Mouse (Mus musculus) megakaryocyte, embryonic 14.5 days (primary cell): ENCODE results near the gene Mier2. TPM values are rescaled to one million over a fixed set of nuclear protein-coding genes. Genes with fewer than 3 reads are reported as not detected.

ENCODE experiments used
- H3K27me3 ChIP-seq: replicated peaks from 2 replicates; pipeline ENCODE3; 2012; ENCODE audit warnings: inconsistent platforms
- H3K36me3 ChIP-seq: replicated peaks from 2 replicates; pipeline ENCODE3; 2012; ENCODE audit warnings: low read length, inconsistent platforms, mixed read lengths
- H3K4me1 ChIP-seq: 2 replicates; pipeline ENCODE4 v1.6.1; 2012; ENCODE audit warnings: inconsistent platforms
- H3K4me3 ChIP-seq: replicated peaks from 2 replicates; pipeline ENCODE3; 2012; ENCODE audit warnings: moderate library complexity, mild to moderate bottlenecking, inconsistent platforms
- H3K9me3 ChIP-seq: 2 replicates; pipeline ENCODE4 v1.6.1; 2012; ENCODE audit warnings: inconsistent platforms
- FLI1 ChIP-seq: IDR thresholded peaks from 2 replicates; pipeline ENCODE4 v1.6.1; 2012; ENCODE audit warnings: low read length, inconsistent platforms, mixed read lengths
- GATA1 ChIP-seq: IDR thresholded peaks from 3 replicates; pipeline ENCODE4 v1.6.1; 2012; ENCODE audit warnings: mixed read lengths, low read length, inconsistent platforms, borderline replicate concordance
- polyA plus RNA-seq: library from polyadenylated mRNA; stranded (reverse); fragments of >175 nt; gene quantifications from 2 replicates; pipeline ENCODE4 v1.2.3, GENCODE M21; 2012; ENCODE audit warnings: low replicate concordance; ENCODE audit not compliant: insufficient read depth

The Mier2 gene
- polyA plus RNA-seq, 1 experiment: 32.9 TPM

DNA sequence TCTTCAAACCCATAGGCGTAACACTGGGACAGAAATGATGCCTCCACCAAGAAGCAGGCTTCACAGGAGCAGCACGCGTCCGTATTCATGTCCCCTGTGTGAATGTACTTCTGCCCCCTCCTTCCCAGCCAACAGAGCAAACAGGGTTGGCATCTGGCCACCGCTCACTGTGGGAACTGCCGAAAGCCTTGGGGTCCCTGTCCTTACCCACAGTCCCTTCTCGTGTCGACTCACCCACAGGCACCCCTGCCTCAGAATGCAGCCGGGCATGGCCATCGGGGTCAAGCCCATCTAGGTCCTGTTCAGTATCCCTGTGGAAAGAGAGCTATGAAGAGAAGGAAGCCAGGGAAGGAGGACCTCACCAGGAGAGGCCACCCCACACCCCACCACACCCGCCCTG, 12.8 kb downstream of the Mier2 start:
- Histone ChIP-seq H3K36me3 (peaks cover 77% of the 10 kb centered on the region), H3K4me1 (peaks cover 26% of the 10 kb centered on the region), H3K27me3 (peaks cover 3% of the 10 kb centered on the region), H3K9me3 (no peaks in the 10 kb centered on the region), H3K4me3 (no peak overlapping the region)
- TF ChIP-seq GATA1 (no peak), FLI1 (no peak)

DNA sequence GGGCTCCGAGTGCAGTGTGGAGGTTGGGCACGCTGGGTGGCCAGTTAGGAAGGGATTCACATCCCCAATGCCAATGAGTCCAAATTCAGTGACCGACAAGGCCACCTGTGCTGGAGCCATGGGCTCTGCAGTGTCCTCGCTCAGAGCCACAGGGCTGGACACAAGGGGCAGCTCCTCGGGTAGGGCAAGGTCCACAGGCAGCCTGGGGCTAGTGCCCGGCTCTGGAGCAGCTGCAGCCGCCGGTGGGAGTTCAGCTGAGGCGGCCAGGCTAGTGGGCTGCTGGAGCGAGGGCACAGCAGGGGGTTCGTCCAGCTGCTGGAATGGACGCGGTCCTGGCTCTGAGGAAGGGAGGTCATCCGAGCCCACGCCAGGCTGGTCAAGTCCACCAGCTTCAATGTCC, 13.5 kb downstream of the Mier2 start:
- Histone ChIP-seq H3K4me3 (no peak overlapping the region), H3K9me3 (no peaks in the 10 kb centered on the region), H3K4me1 (peaks cover 20% of the 10 kb centered on the region), H3K27me3 (peaks cover 8% of the 10 kb centered on the region), H3K36me3 (peaks cover 71% of the 10 kb centered on the region)
- no peak for TF ChIP-seq FLI1
- no peak for TF ChIP-seq GATA1

DNA sequence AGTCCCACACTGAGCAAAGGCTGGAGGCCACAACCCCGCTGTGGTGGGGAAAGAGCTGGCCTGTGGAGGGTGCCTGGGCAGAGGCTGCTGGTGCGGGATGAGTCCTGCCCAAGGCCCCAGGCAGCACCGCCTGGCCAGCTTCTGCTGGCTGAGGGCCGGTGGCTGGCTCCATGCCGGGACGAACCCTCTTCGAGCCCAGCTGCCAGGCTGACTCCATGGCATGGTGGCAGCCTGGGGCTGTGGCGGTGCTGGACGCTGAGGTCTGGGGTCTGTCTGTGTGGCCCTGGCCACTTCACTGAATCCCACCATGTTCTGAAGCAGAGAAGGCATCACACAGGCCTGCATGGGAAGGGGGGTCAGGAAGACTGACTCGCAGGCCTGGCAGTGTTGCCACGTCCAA, 14.3 kb downstream of the Mier2 start:
- no peak overlapping the region for H3K4me3 ChIP-seq
- H3K36me3 ChIP-seq: peaks cover 63% of the 10 kb centered on the region
- H3K27me3 ChIP-seq: peaks cover 15% of the 10 kb centered on the region
- TF ChIP-seq FLI1 (no peak), GATA1 (no peak)
- no peaks in the 10 kb centered on the region for H3K9me3 ChIP-seq
- peaks cover 18% of the 10 kb centered on the region for H3K4me1 ChIP-seq

DNA sequence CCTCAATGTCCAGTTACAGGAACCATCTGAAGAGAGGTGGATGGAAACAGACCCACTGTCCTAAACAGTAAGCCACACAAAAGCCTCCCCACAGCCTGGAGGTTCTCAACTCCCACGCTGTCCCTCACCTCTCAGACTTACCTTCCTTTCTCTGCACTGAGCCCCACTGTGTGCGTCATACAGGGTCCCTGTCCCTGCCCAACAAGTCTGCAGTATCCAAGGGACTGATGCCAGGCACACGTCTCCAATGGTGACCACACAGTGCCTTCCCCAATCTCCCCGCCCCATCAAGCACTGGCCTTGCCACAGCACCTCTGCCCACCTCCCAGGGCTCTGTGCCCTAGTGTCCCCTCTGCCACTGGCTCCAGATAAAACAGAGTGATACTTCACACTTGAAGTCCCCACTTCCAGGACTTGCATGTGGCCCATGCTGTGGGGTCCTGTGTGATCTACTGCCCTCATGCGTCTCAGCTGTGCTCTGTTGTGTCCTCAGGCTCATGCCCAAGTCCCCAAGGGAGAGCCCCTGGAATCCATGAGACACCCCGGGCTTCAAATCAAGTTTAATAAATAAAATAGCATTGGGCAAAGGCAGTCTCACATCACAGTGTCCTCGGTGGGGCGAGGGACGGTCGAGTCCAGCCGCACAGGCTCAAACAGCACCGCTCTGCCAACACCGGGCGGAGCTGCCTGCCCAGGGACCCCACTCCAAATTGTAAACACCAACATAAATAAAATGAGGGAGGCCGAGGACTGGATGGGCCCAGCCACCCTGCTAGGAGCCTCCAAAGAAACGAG, 15.1 kb downstream of the Mier2 start:
- Histone ChIP-seq H3K4me1 (peaks cover 26% of the 10 kb centered on the region), H3K9me3 (no peaks in the 10 kb centered on the region), H3K36me3 (peaks cover 55% of the 10 kb centered on the region), H3K4me3 (no peak overlapping the region), H3K27me3 (peaks cover 24% of the 10 kb centered on the region)
- TF ChIP-seq FLI1: no peak
- no peak for TF ChIP-seq GATA1

DNA sequence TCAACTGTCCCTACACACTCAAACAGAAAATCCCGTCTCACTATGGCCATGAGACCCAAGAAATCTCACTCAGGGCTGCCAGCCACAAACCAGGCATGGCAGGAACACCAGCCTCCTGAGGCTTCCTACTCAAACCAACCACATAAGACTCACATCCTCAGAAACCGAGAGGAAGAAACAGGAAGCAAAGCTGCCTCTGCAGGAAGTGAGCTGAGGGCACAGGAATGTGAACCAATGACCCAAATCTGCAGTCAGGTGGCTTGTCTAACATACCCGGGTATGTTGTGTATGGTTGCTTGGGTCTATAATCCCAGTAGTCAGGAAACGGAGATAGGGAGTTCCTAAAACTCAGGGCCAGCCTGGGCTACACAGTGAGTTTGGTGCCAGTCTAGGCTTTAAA, 16.1 kb downstream of the Mier2 start:
- Histone ChIP-seq H3K4me1 (peaks cover 32% of the 10 kb centered on the region), H3K36me3 (peaks cover 44% of the 10 kb centered on the region), H3K27me3 (peaks cover 34% of the 10 kb centered on the region), H3K4me3 (no peak overlapping the region), H3K9me3 (no peaks in the 10 kb centered on the region)
- TF ChIP-seq GATA1: no peak
- TF ChIP-seq FLI1: no peak

DNA sequence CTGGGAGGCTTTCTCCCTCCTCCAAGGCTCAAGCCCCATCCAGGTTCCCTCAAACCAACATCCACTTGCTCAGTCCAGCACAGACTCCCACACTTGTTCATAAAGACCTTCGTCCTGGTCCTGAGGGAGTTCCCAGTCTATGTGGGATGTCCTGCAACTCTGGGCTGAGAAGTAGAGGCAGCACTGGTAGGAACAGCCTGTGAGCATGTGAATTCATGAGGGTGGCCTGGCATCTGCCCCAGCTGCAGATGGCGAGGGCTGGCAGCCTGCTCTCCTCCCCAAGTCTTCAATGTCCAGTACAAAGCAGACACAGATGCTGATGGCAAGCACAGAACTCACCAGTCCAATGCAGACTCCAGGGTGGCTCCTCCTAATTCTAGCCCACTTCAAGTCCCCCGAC, 16.7 kb downstream of the Mier2 start:
- H3K36me3 ChIP-seq: peaks cover 39% of the 10 kb centered on the region

DNA sequence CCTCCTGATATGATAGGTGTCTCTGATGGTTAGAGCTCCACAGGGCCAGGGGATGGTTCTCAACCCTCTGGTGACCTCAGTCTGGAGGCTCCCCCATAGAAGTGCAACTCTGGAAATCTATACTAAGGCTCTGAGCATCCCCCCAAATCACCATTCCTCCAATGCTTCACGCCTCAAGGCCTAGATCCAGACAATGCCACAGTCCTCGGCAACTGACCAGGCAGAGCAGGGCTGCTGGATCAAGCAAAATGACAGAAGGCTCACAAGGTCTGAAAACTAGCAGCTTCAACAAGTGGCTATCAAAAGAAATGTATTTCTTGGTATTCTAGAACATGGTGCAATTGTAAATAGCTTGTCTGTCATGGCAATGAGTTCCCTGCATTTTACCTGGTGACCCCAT, 17.2 kb downstream of the Mier2 start:
- Histone ChIP-seq H3K27me3 (peaks cover 45% of the 10 kb centered on the region), H3K4me1 (peaks cover 41% of the 10 kb centered on the region), H3K4me3 (no peak overlapping the region), H3K36me3 (peaks cover 33% of the 10 kb centered on the region), H3K9me3 (no peaks in the 10 kb centered on the region)
- no peak for TF ChIP-seq FLI1
- no peak for TF ChIP-seq GATA1

More for the DNA sequence above, 16.7 kb downstream of the Mier2 start:
- TF ChIP-seq GATA1 (no peak), FLI1 (no peak)
- Histone ChIP-seq H3K9me3 (no peaks in the 10 kb centered on the region), H3K27me3 (peaks cover 40% of the 10 kb centered on the region), H3K4me1 (peaks cover 37% of the 10 kb centered on the region), H3K4me3 (no peak overlapping the region)

DNA sequence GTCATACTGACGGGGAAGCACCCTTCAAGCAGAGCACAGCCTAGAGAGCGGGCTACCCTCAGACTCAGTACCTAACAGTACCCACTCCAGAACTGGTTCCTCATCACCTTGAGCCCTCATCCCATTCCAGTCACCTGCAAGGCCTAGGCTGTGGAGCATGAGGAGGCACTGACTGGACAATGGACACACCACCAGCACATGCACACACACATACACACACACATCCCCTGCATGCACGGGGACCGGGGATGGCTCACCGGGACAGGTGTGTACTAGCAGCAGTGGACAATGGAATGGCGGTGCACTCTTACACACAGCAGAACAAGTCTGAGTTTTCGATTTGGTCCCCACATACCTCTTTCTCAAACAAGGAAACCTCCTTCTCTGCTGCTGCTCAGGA, 17.7 kb downstream of the Mier2 start:
- peaks cover 28% of the 10 kb centered on the region for H3K36me3 ChIP-seq
- peak overlapping the region; percentile 59 for H3K4me3 ChIP-seq
- peaks cover 46% of the 10 kb centered on the region for H3K4me1 ChIP-seq
- H3K27me3 ChIP-seq: peaks cover 50% of the 10 kb centered on the region
- no peaks in the 10 kb centered on the region for H3K9me3 ChIP-seq
- no peak for TF ChIP-seq FLI1
- TF ChIP-seq GATA1: 0 out of 3 replicates have a peak, but pooled peaks have one; percentile 8

DNA sequence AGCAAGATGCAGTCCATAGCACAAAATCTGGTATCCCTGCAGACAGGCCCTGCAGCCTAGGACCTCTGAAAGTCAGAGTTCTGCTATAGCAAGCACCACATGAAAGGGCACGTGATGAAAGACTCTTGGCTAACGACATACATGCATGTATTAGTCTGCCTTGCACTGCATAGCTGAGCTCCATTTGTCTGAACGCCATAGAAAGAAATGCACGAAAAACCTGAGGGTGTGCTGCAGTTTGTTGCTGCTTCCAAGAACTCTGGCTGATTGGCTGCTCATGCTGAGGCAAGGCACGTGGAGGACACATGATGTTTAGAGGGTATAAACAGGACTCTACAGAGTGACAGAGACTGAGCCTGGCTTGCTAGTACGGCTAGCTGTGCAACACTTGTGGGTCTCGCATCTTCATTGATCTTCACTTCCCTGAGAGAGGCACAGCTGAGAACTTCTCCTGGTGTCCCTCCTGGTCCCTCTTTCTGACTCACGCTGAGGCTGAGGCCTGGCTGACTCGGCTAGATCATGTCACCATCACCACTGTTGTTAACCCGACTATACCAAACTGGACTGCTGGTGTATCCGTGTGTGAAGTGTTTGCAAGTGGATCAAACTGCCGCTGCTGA, 18.4 kb downstream of the Mier2 start:
- TF ChIP-seq GATA1: no peak
- no peak for TF ChIP-seq FLI1
- Histone ChIP-seq H3K27me3 (peaks cover 54% of the 10 kb centered on the region), H3K4me1 (peaks cover 48% of the 10 kb centered on the region), H3K36me3 (peaks cover 21% of the 10 kb centered on the region), H3K9me3 (no peaks in the 10 kb centered on the region), H3K4me3 (no peak overlapping the region)

DNA sequence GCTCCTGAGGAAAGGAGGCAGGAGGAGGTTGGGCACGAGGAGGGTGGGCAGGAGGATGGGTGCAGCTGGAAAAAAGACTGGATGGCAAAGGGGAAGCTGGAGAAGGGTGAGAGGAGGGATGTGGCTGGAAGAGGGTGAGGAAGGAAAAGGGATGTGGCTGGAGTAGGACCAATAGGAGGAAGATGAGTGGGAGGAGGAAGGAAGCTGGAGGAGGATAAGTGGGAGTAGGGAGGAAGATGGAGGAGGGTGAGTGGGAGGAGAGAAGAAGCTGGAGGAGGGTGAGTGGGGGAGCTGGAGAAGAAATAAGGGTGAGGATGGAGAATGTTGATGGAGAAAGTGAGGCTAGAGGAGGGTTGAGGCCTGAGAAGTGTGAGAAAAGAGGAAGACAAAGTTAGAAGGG, 19.6 kb downstream of the Mier2 start:
- H3K4me1 ChIP-seq: peaks cover 57% of the 10 kb centered on the region
- H3K27me3 ChIP-seq: peaks cover 64% of the 10 kb centered on the region

More for the DNA sequence above, 19.6 kb downstream of the Mier2 start:
- Histone ChIP-seq H3K9me3 (no peaks in the 10 kb centered on the region), H3K4me3 (no peak overlapping the region), H3K36me3 (peaks cover 10% of the 10 kb centered on the region)
- TF ChIP-seq FLI1 (no peak), GATA1 (no peak)
